Mouse (Mus musculus): ENCODE measurements at regions not wholly inside any gene's neighbourhood (a gene's known extent, or its start where the extent isn't known, plus 50 kb on each side); places are given as distances from the start of the nearest gene placed in this dataset.

- TF ChIP-seq ZC3H11A (IDR thresholded peaks at IDR 0.05; ENCODE audit: borderline replicate concordance, low read depth, low read length) (no peak), MAFK (IDR thresholded peaks at IDR 0.05; ENCODE audit: insufficient read depth, low read depth, low read length) (no peak)
These were observed 245.3 kb upstream of the Nr2f1 start for GRCm38 (mm10) chr13:78444691-78445349.
